In genomic region chr12:80706208-80706914, GRCm38 (mm10) we compare ENCODE assay signal across 20 mouse cellular contexts. TPM values are rescaled to one million over a fixed set of nuclear protein-coding genes. Genes with fewer than 3 reads are reported as not detected.
A peak's percentile ranks its signal among the peaks of the same experiment; 100 is the strongest.
DNase-seq lines count a peak whose midpoint lies in the region; ATAC-seq lines count a peak whose summit lies in the region.
"Had no signal": no experiment of that assay in that cellular context is flagged by ENCODE, and none has a peak within 500 bp of the region (broad histone marks: within the 10 kb centered on the region; RNA-seq: fewer than 3 reads in every experiment).

No protein-coding gene starts in this region.

- H3K4me2 ChIP-seq in forebrain, embryonic 13.5 days, result no peak overlapping the region
- H3K4me2 ChIP-seq in forebrain, embryonic 11.5 days (ENCODE audit: low read depth, low read length, severe bottlenecking), result no peak overlapping the region
- H3K4me2 ChIP-seq in kidney, embryonic 16.5 days (replicated peaks; ENCODE audit: low read depth, low read length), result no peak overlapping the region
- H3K4me2 ChIP-seq in neural tube, embryonic 14.5 days (ENCODE audit: low read depth, low read length), result no peak overlapping the region
- no peak overlapping the region for H3K4me2 ChIP-seq in neural tube, embryonic 15.5 days
- H3K4me2 ChIP-seq: embryonic facial prominence, embryonic 15.5 days; heart, embryonic 13.5 days; limb, embryonic 12.5 days; midbrain, embryonic 12.5 days had no signal

- no peaks in the 10 kb centered on the region for H3K27me3 ChIP-seq in forebrain, embryonic 13.5 days
- H3K27me3 ChIP-seq in forebrain, embryonic 11.5 days (ENCODE audit: control insufficient read depth, insufficient read depth, low read length), result no peaks in the 10 kb centered on the region
- H3K27me3 ChIP-seq in kidney, embryonic 16.5 days (ENCODE audit: insufficient read depth, low read length), result no peaks in the 10 kb centered on the region
- no peaks in the 10 kb centered on the region for H3K27me3 ChIP-seq in neural tube, embryonic 14.5 days (ENCODE audit: control insufficient read depth, insufficient read depth, low read length)
- no peaks in the 10 kb centered on the region for H3K27me3 ChIP-seq in neural tube, embryonic 15.5 days (replicated peaks)
- H3K27me3 ChIP-seq: embryonic facial prominence, embryonic 15.5 days; limb, embryonic 12.5 days had no signal

- no peak for DNase-seq in forebrain, embryonic 11.5 days (ENCODE audit: low spot score)
- DNase-seq in kidney, adult 11 months, result no peak
- no peak for DNase-seq in adrenal gland, postnatal 10 days
- no peak for DNase-seq in natural killer cell, adult 2 months (ENCODE audit: low spot score in 2 of 2)
- DNase-seq: adrenal gland, postnatal 14 days; heart, adult 11 months; kidney, adult 9 months; thymus, adult 18-20 months had no signal

- no peaks in the 10 kb centered on the region for H3K36me3 ChIP-seq in forebrain, embryonic 13.5 days (ENCODE audit: poor library complexity, severe bottlenecking)
- H3K36me3 ChIP-seq in forebrain, embryonic 11.5 days (ENCODE audit: control insufficient read depth, insufficient read depth, low read length), result no peaks in the 10 kb centered on the region
- H3K36me3 ChIP-seq in kidney, embryonic 16.5 days (ENCODE audit: insufficient read depth, low read length), result no peaks in the 10 kb centered on the region
- H3K36me3 ChIP-seq in neural tube, embryonic 14.5 days (ENCODE audit: control insufficient read depth, insufficient read depth, low read length), result no peaks in the 10 kb centered on the region
- no peaks in the 10 kb centered on the region for H3K36me3 ChIP-seq in neural tube, embryonic 15.5 days
- H3K36me3 ChIP-seq: embryonic facial prominence, embryonic 15.5 days; heart, embryonic 13.5 days; limb, embryonic 12.5 days; midbrain, embryonic 12.5 days had no signal

- H3K9ac ChIP-seq in forebrain, embryonic 13.5 days, result no peak overlapping the region
- H3K9ac ChIP-seq in forebrain, embryonic 11.5 days (ENCODE audit: low read length), result no peak overlapping the region
- no peak overlapping the region; the same call in 1 of the 2 replicates for H3K9ac ChIP-seq in kidney, embryonic 16.5 days (replicated peaks; ENCODE audit: low read length)
- 0 out of 2 replicates have a peak overlapping the region, but pooled peaks have one; percentile 7 for H3K9ac ChIP-seq in neural tube, embryonic 14.5 days (replicated peaks; ENCODE audit: low read depth, low read length)
- H3K9ac ChIP-seq in neural tube, embryonic 15.5 days (replicated peaks), result no peak overlapping the region
- H3K9ac ChIP-seq: embryonic facial prominence, embryonic 15.5 days; heart, embryonic 13.5 days; limb, embryonic 12.5 days; midbrain, embryonic 12.5 days had no signal

- ATAC-seq in forebrain, embryonic 13.5 days, result peak; percentile 55
- ATAC-seq in forebrain, embryonic 11.5 days (replicated peaks; ENCODE audit: low FRiP score), result no peak
- ATAC-seq in kidney, embryonic 16.5 days (ENCODE audit: low FRiP score, low TSS enrichment), result peak; percentile 46
- no peak for ATAC-seq in neural tube, embryonic 14.5 days (ENCODE audit: low read depth)
- ATAC-seq in neural tube, embryonic 15.5 days (ENCODE audit: low FRiP score), result no peak; the same call in 1 of the 2 replicates

- H3K4me3 ChIP-seq in forebrain, embryonic 13.5 days, result no peak overlapping the region
- H3K4me3 ChIP-seq in forebrain, embryonic 11.5 days (ENCODE audit: low read depth, low read length), result no peak overlapping the region
- H3K4me3 ChIP-seq in kidney, embryonic 16.5 days (ENCODE audit: low read length), result no peak overlapping the region
- no peak overlapping the region for H3K4me3 ChIP-seq in neural tube, embryonic 14.5 days (ENCODE audit: low read depth, low read length)
- H3K4me3 ChIP-seq in neural tube, embryonic 15.5 days (replicated peaks), result no peak overlapping the region
- H3K4me3 ChIP-seq: embryonic facial prominence, embryonic 15.5 days; heart, embryonic 13.5 days; limb, embryonic 12.5 days; midbrain, embryonic 12.5 days had no signal

- 58% methylated on average over 11 of the region's 11 CpGs for WGBS in forebrain, embryonic 13.5 days
- WGBS in forebrain, embryonic 11.5 days, result 66% methylated on average over 11 of the region's 11 CpGs
- 47% methylated on average over 11 of the region's 11 CpGs for WGBS in kidney, embryonic 16.5 days
- WGBS in neural tube, embryonic 14.5 days, result 61% methylated on average over 11 of the region's 11 CpGs
- 56% methylated on average over 11 of the region's 11 CpGs for WGBS in neural tube, embryonic 15.5 days

- no peak overlapping the region for H3K27ac ChIP-seq in forebrain, embryonic 13.5 days
- H3K27ac ChIP-seq in forebrain, embryonic 11.5 days (ENCODE audit: low read depth, low read length), result no peak overlapping the region
- H3K27ac ChIP-seq in kidney, embryonic 16.5 days (ENCODE audit: low read length), result no peak overlapping the region
- no peak overlapping the region for H3K27ac ChIP-seq in neural tube, embryonic 14.5 days (ENCODE audit: low read depth, low read length)
- H3K27ac ChIP-seq in neural tube, embryonic 15.5 days (replicated peaks), result no peak overlapping the region; the same call in 1 of the 2 replicates
- H3K27ac ChIP-seq: embryonic facial prominence, embryonic 15.5 days; heart, embryonic 13.5 days; limb, embryonic 12.5 days; midbrain, embryonic 12.5 days had no signal

- H3K9me3 ChIP-seq in forebrain, embryonic 13.5 days (replicated peaks), result no peaks in the 10 kb centered on the region
- H3K9me3 ChIP-seq in forebrain, embryonic 11.5 days (ENCODE audit: control insufficient read depth, low read length), result no peaks in the 10 kb centered on the region
- H3K9me3 ChIP-seq in kidney, embryonic 16.5 days (ENCODE audit: low read length), result no peaks in the 10 kb centered on the region
- H3K9me3 ChIP-seq in neural tube, embryonic 14.5 days (ENCODE audit: control insufficient read depth, low read length), result no peaks in the 10 kb centered on the region
- no peaks in the 10 kb centered on the region for H3K9me3 ChIP-seq in neural tube, embryonic 15.5 days (replicated peaks)
- H3K9me3 ChIP-seq: embryonic facial prominence, embryonic 15.5 days; heart, embryonic 13.5 days; limb, embryonic 12.5 days; midbrain, embryonic 12.5 days had no signal

- peaks cover 17% of the 10 kb centered on the region for H3K4me1 ChIP-seq in forebrain, embryonic 13.5 days
- no peaks in the 10 kb centered on the region for H3K4me1 ChIP-seq in forebrain, embryonic 11.5 days (replicated peaks; ENCODE audit: control insufficient read depth, insufficient read depth, low read length)
- H3K4me1 ChIP-seq in kidney, embryonic 16.5 days (ENCODE audit: insufficient read depth, low read length), result peaks cover 9% of the 10 kb centered on the region; the same call in 1 of the 2 replicates
- 0 out of 2 replicates have a peak, but pooled peaks cover 3% of the 10 kb centered on the region for H3K4me1 ChIP-seq in neural tube, embryonic 14.5 days (ENCODE audit: control insufficient read depth, insufficient read depth, low read length)
- peaks cover 12% of the 10 kb centered on the region for H3K4me1 ChIP-seq in neural tube, embryonic 15.5 days
- H3K4me1 ChIP-seq: limb, embryonic 12.5 days; midbrain, embryonic 12.5 days had no signal

RNA-seq across cellular contexts. Expression of gene Plekhd1, which starts 14.0 kb away (rescaled TPM):
- polyA plus RNA-seq in forebrain, embryonic 13.5 days (2015; fragmentation: Nextera tagmentation; extraction: Ambion mirVana), result 0.43 and 0.74 TPM in 2 replicates
- 0.48 and 0.60 TPM in 2 replicates for polyA plus RNA-seq in forebrain, embryonic 11.5 days (2014; fragmentation: Nextera tagmentation; extraction: Ambion mirVana)
- 2.7 TPM in 2 replicates for polyA plus RNA-seq in kidney, embryonic 16.5 days (2015; fragmentation: Nextera tagmentation; extraction: Ambion mirVana)
- polyA plus RNA-seq in neural tube, embryonic 14.5 days (2014; fragmentation: Nextera tagmentation; extraction: Ambion mirVana), result 6.8 and 9.3 TPM in 2 replicates
- polyA plus RNA-seq in neural tube, embryonic 15.5 days (2015; fragmentation: Nextera tagmentation; extraction: Ambion mirVana), result 10.5 and 11.8 TPM in 2 replicates
- under 1 TPM in 1 of 2 experiments, not detected in 1; 0.21 TPM for total RNA-seq in adrenal gland, postnatal 10 days (2021)
- total RNA-seq: adrenal gland, postnatal 14 days; hematopoietic stem cell, adult 5-6 weeks; neutrophil, adult 5-6 weeks had no signal

RNA-seq across cellular contexts. Expression of gene Ccdc177, which starts 54.1 kb away (rescaled TPM):
- polyA plus RNA-seq in forebrain, embryonic 13.5 days (2015; fragmentation: Nextera tagmentation; extraction: Ambion mirVana), result 4.6 and 4.7 TPM in 2 replicates
- polyA plus RNA-seq in forebrain, embryonic 11.5 days (2014; fragmentation: Nextera tagmentation; extraction: Ambion mirVana), result 5.1 and 6.8 TPM in 2 replicates
- 0.11 and 0.12 TPM in 2 replicates for polyA plus RNA-seq in kidney, embryonic 16.5 days (2015; fragmentation: Nextera tagmentation; extraction: Ambion mirVana)
- polyA plus RNA-seq in neural tube, embryonic 14.5 days (2014; fragmentation: Nextera tagmentation; extraction: Ambion mirVana), result 3.1 and 3.6 TPM in 2 replicates
- 1.5 and 2.1 TPM in 2 replicates for polyA plus RNA-seq in neural tube, embryonic 15.5 days (2015; fragmentation: Nextera tagmentation; extraction: Ambion mirVana)
- total RNA-seq in adrenal gland, postnatal 10 days (2021), result under 1 TPM; 0.06 to 0.12 TPM
- total RNA-seq: adrenal gland, postnatal 14 days; gastrocnemius, adult 8-10 months; hematopoietic stem cell, adult 5-6 weeks; neutrophil, adult 5-6 weeks had no signal
- polyA plus RNA-seq: heart, embryonic 13.5 days; liver, embryonic 16.5 days had no signal

Comparison
In these comparisons a context has a peak if more than half of its experiments do, and no peak if none do; other contexts are left out.
1. ATAC-seq: peak in forebrain, embryonic 13.5 days (single experiment) and kidney, embryonic 16.5 days (single experiment); none in forebrain, embryonic 11.5 days (single experiment), neural tube, embryonic 14.5 days (single experiment) and neural tube, embryonic 15.5 days (single experiment).